Mouse (Mus musculus) liver, adult 2 months (tissue): ENCODE data around the gene Nefh. TPM values are rescaled to one million over a fixed set of nuclear protein-coding genes. Genes with fewer than 3 reads are reported as not detected.

ENCODE experiments used
- DNase-seq: peaks from one replicate; pipeline ENCODE4 v3.0.0-alpha.2; 2011; ENCODE audit warnings: low read depth, low spot score; ENCODE audit errors: extremely low read depth
- H3K27ac ChIP-seq: fragments of 200-500 bp; replicated peaks from 2 replicates; pipeline ENCODE4 v1.5.1; 2012; ENCODE audit warnings: low read depth, mild to moderate bottlenecking, control low read depth, inconsistent platforms, low read length; ENCODE audit not compliant: insufficient read depth
- H3K27me3 ChIP-seq: fragments of 200-500 bp; 2 replicates; pipeline ENCODE4 v1.6.1; 2012; ENCODE audit warnings: mild to moderate bottlenecking, moderate library complexity, low read length, inconsistent platforms; ENCODE audit not compliant: control insufficient read depth, insufficient read depth
- H3K36me3 ChIP-seq: fragments of 200-500 bp; 2 replicates; pipeline ENCODE4 v1.6.1; 2012; ENCODE audit warnings: low read length, inconsistent platforms; ENCODE audit not compliant: control insufficient read depth, insufficient read depth
- H3K4me1 ChIP-seq: fragments of 200-500 bp; 2 replicates; pipeline ENCODE4 v1.6.1; 2011; ENCODE audit warnings: low read length; ENCODE audit not compliant: control insufficient read depth, insufficient read depth
- H3K4me3 ChIP-seq: fragments of 200-500 bp; 2 replicates; pipeline ENCODE4 v1.5.1; 2011; ENCODE audit warnings: low read depth, mild to moderate bottlenecking, control low read depth, low read length, moderate library complexity; ENCODE audit not compliant: insufficient read depth
- H3K79me2 ChIP-seq: fragments of 200-500 bp; 2 replicates; pipeline ENCODE4 v1.6.1; 2012; ENCODE audit warnings: inconsistent platforms, mild to moderate bottlenecking, low read length, moderate library complexity; ENCODE audit not compliant: control insufficient read depth, insufficient read depth
- H3K9ac ChIP-seq: fragments of 200-500 bp; 2 replicates; pipeline ENCODE4 v1.6.1; 2012; ENCODE audit warnings: low read depth, mild to moderate bottlenecking, control low read depth, inconsistent platforms, low read length
- CTCF ChIP-seq: fragments of 200-500 bp; IDR thresholded peaks from 2 replicates; pipeline ENCODE4 v1.5.1; 2011; ENCODE audit warnings: low read depth, low read length, control low read depth
- POLR2A ChIP-seq: fragments of 200-500 bp; IDR thresholded peaks from 2 replicates; pipeline ENCODE4 v1.6.1; 2011; ENCODE audit warnings: low read length, control low read depth; ENCODE audit not compliant: insufficient read depth; ENCODE audit errors: extremely low read depth
- WGBS: fragments of 180-500 bp; shearing (Covaris S2); methylation state at CpG from one replicate; pipeline ENCODE4 v1.1.7; 2018; 5-methylcytosine and 5-hydroxymethylcytosine counted together
- polyA plus RNA-seq: library from polyadenylated mRNA; depleted of rRNA; stranded (reverse); fragments of >200 nt; gene quantifications from 2 replicates; pipeline ENCODE4 v1.2.3, GENCODE M21; 2012
- total RNA-seq: library from RNA; depleted of rRNA; stranded (reverse); fragments of >200 nt; gene quantifications from 2 replicates; pipeline ENCODE4 v1.2.3, GENCODE M21; 2014

Gene Nefh
- total and polyA plus RNA-seq, 2 experiments: 0.09 TPM; not detected in 1

DNA sequence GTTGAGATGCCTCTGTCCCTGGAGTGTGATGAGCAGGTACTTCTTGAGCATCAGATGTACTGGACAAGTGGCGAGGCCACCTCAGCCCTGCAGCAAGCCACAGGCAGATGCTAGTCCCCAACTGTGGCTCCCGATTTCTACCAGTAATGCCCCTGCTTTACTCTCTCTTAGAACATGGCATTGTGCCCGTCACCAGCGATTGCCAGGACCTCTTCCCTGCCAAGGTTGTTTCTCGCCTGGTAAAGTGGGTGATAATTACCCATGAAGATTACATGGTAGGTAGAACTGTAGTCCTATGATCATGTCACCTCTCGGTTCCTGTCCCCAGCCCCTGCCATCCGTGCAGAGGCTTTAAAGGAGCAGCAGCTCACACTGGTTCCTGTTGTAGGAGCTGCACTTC is 26.1 kb downstream of the Nefh start:
- Histone ChIP-seq H3K27me3 (no peaks in the 10 kb centered on the region), H3K4me1 (no peaks in the 10 kb centered on the region), H3K9ac (no peak overlapping the region), H3K36me3 (peaks cover 39% of the 10 kb centered on the region), H3K4me3 (no peak overlapping the region), H3K79me2 (no peaks in the 10 kb centered on the region), H3K27ac (no peak overlapping the region)
- DNase-seq: no peak
- 88% methylated on average over 7 of the region's 7 CpGs for WGBS
- TF ChIP-seq CTCF (no peak), POLR2A (no peak)

DNA sequence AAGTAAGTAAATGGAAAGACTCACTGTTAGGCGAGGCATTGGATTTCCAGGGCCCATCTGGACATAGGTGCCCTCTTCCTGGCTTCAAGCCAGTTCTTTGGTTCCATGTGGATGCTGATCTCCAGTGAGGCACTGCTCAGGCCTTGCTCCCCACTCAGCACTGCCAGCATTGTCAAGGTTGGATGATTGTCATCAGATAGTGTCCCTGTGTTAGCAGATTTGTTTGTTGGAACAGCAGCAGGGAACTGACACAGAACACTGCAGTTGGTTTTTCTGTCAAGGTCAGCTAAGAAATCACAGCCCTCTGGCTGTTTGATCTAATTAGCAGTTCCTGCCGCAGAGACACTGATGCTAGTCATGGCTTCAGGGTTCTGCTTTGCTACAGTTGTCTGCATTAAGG is 26.6 kb downstream of the Nefh start:
- H3K36me3 ChIP-seq: peaks cover 39% of the 10 kb centered on the region
- 80% methylated on average over 2 of the region's 2 CpGs for WGBS
- no peak overlapping the region for H3K9ac ChIP-seq
- no peak overlapping the region for H3K4me3 ChIP-seq
- H3K79me2 ChIP-seq: no peaks in the 10 kb centered on the region
- DNase-seq: no peak
- no peak overlapping the region for H3K27ac ChIP-seq
- H3K27me3 ChIP-seq: no peaks in the 10 kb centered on the region
- no peaks in the 10 kb centered on the region for H3K4me1 ChIP-seq
- TF ChIP-seq CTCF (no peak), POLR2A (no peak)

GRCm38 (mm10) chr11:4916068-4916467 is 31.8 kb downstream of the Nefh start:
- Histone ChIP-seq H3K79me2 (no peaks in the 10 kb centered on the region), H3K36me3 (peaks cover 28% of the 10 kb centered on the region), H3K4me1 (no peaks in the 10 kb centered on the region), H3K27me3 (no peaks in the 10 kb centered on the region), H3K27ac (no peak overlapping the region), H3K4me3 (no peak overlapping the region), H3K9ac (no peak overlapping the region)
- TF ChIP-seq POLR2A (no peak), CTCF (peak; percentile 72)
- peak; percentile 39 for DNase-seq
- 48% methylated on average over 1 of the region's 1 CpGs for WGBS

GRCm38 (mm10) chr11:4906231-4906630 is 41.6 kb downstream of the Nefh start:
- Histone ChIP-seq H3K27me3 (no peaks in the 10 kb centered on the region), H3K4me3 (no peak overlapping the region), H3K79me2 (no peaks in the 10 kb centered on the region), H3K4me1 (peaks cover 3% of the 10 kb centered on the region; the same call in 1 of the 2 replicates), H3K27ac (peak overlapping the region; percentile 95), H3K9ac (peak overlapping the region; percentile 54), H3K36me3 (peaks cover 17% of the 10 kb centered on the region)
- peak; percentile 82 for DNase-seq
- WGBS: 56% methylated on average over 6 of the region's 6 CpGs
- TF ChIP-seq POLR2A: no peak
- TF ChIP-seq CTCF: no peak

DNA sequence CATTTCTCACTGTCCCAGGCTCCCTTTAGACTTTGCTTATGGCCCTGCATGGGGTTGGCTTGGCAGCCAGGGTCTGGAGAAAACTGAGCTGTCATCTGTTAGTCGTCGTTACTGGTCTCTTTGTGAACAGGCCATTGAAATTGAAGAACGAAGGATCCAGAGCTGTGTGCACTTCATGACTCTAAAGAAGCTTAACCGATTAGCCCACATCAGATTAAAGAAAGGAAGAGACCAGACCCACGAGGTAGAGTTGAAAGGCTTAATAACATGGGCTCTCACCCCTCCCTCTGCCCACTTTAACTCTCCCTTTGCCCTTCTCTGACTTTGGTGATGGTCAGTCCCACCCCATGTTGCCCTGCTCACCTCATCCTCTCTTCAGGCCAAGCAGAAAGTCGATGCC is 45.9 kb downstream of the Nefh start:
- H3K79me2 ChIP-seq: peaks cover under 1% of the 10 kb centered on the region; the same call in 1 of the 2 replicates

DNA sequence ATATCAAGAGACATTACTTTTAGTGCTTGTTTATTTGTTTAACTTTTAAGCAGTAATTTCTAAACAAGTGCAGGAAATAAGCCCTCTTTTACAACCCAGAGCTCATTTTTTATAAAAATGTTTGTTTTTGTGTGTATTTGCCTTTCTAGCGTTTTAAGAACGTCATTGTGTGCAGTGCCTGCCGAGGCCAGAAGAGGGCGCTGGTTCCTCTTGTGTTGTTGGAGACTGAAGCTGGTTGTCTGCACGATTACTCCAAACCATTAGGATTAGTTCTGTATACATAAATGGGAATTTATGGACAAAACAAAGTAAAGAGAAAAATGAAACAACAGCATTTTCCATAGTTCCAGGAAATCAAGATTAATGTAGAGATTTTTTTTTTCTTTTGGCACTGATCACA is 47.4 kb downstream of the Nefh start:
- Histone ChIP-seq H3K36me3 (peaks cover 14% of the 10 kb centered on the region), H3K9ac (no peak overlapping the region), H3K4me1 (peaks cover 3% of the 10 kb centered on the region; the same call in 1 of the 2 replicates), H3K4me3 (no peak overlapping the region), H3K27me3 (no peaks in the 10 kb centered on the region), H3K79me2 (peaks cover 5% of the 10 kb centered on the region; the same call in 1 of the 2 replicates), H3K27ac (no peak overlapping the region)
- WGBS: 78% methylated on average over 5 of the region's 5 CpGs
- peak; percentile 67 for TF ChIP-seq CTCF
- no peak for TF ChIP-seq POLR2A
- DNase-seq: no peak

More for the DNA sequence above, 45.9 kb downstream of the Nefh start:
- Histone ChIP-seq H3K4me3 (no peak overlapping the region), H3K9ac (no peak overlapping the region), H3K27me3 (no peaks in the 10 kb centered on the region), H3K36me3 (peaks cover 14% of the 10 kb centered on the region), H3K27ac (no peak overlapping the region), H3K4me1 (peaks cover 3% of the 10 kb centered on the region; the same call in 1 of the 2 replicates)
- no peak for DNase-seq
- 94% methylated on average over 6 of the region's 6 CpGs for WGBS
- TF ChIP-seq POLR2A (no peak), CTCF (no peak)
